Mouse (Mus musculus) MEL (cell line): ENCODE data around the gene Rps5. TPM values are rescaled to one million over a fixed set of nuclear protein-coding genes. Genes with fewer than 3 reads are reported as not detected.
A peak's percentile ranks its signal among the peaks of the same experiment; 100 is the strongest.
"Not testable (repeated sequence)": the region's sequence is repeated elsewhere in the genome, so short reads cannot be mapped to it uniquely, and the experiment has no call there.

ENCODE experiments used
- DNase-seq: peaks from one replicate; pipeline ENCODE4 v3.0.0; 2011; ENCODE audit warnings: low read depth, low spot score
- H3K27ac ChIP-seq: 2 replicates; pipeline ENCODE4 v1.5.1; 2012; ENCODE audit warnings: low read depth, mild to moderate bottlenecking, control low read depth, low read length, moderate library complexity; ENCODE audit not compliant: control insufficient read depth
- H3K27me3 ChIP-seq, 2 experiments: fragments of 150-350 bp in 1 of 2; sonication (generic) in 1 of 2; 2 replicates each; pipeline ENCODE4 v1.6.1; 2012; ENCODE audit warnings: low read length in 2 of 2, mild to moderate bottlenecking in 2 of 2, improper control_type of control experiment in 1 of 2, moderate library complexity in 1 of 2; ENCODE audit not compliant: insufficient read depth in 2 of 2, control insufficient read depth in 1 of 2
- H3K36me3 ChIP-seq, 2 experiments: 2 replicates each; pipeline ENCODE4 v1.6.1; 2012 to 2014; ENCODE audit warnings: low read length in 2 of 2, improper control_type of control experiment in 1 of 2, inconsistent platforms in 1 of 2, mild to moderate bottlenecking in 1 of 2; ENCODE audit not compliant: insufficient read depth in 2 of 2, control insufficient read depth in 1 of 2
- H3K4me1 ChIP-seq, 2 experiments: fragments of 150-350 bp in 1 of 2; sonication (generic) in 1 of 2; 2 replicates each; pipeline ENCODE4 v1.6.1; 2012; ENCODE audit warnings: low read length in 2 of 2, improper control_type of control experiment in 1 of 2, mild to moderate bottlenecking in 1 of 2; ENCODE audit not compliant: insufficient read depth in 2 of 2, control insufficient read depth in 1 of 2
- H3K4me3 ChIP-seq, 2 experiments: fragments of 150-350 bp in 1 of 2; sonication (generic) in 1 of 2; 2 replicates each; pipeline ENCODE4 v1.5.1; 2012; ENCODE audit warnings: low read depth in 2 of 2, low read length in 2 of 2, mild to moderate bottlenecking in 2 of 2, moderate library complexity in 2 of 2, control low read depth in 1 of 2, improper control_type of control experiment in 1 of 2; ENCODE audit not compliant: control insufficient read depth in 1 of 2, insufficient read depth in 1 of 2
- H3K79me2 ChIP-seq: 2 replicates; pipeline ENCODE4 v1.6.1; 2012; ENCODE audit warnings: mild to moderate bottlenecking, low read length, moderate library complexity; ENCODE audit not compliant: control insufficient read depth, poor library complexity, insufficient read depth
- H3K9ac ChIP-seq: 2 replicates; pipeline ENCODE4 v1.6.1; 2012; ENCODE audit warnings: low read depth, mild to moderate bottlenecking, control low read depth, low read length, moderate library complexity; ENCODE audit not compliant: control insufficient read depth, poor library complexity, severe bottlenecking
- H3K9me3 ChIP-seq: fragments of 150-350 bp; sonication (generic); replicated peaks from 2 replicates; pipeline ENCODE4 v1.6.1; 2012; ENCODE audit warnings: mild to moderate bottlenecking, low read length, improper control_type of control experiment, moderate library complexity; ENCODE audit not compliant: insufficient read depth
- CHD2 ChIP-seq: IDR thresholded peaks from 2 replicates; pipeline ENCODE4 v1.6.1; 2011; ENCODE audit warnings: low read length, improper control_type of control experiment
- CTCF ChIP-seq, 3 experiments: IDR thresholded peaks in 2 of 3; conservative IDR thresholded peaks in 1 of 3; 2 replicates each; pipeline ENCODE4 v1.5.1; 2011 to 2012; ENCODE audit warnings: low read length in 3 of 3, low read depth in 2 of 3, mild to moderate bottlenecking in 2 of 3, improper control_type of control experiment in 1 of 3, inconsistent platforms in 1 of 3, mixed read lengths in 1 of 3, moderate library complexity in 1 of 3; ENCODE audit not compliant: control insufficient read depth in 1 of 3, insufficient read depth in 1 of 3, poor library complexity in 1 of 3, severe bottlenecking in 1 of 3
- E2F4 ChIP-seq: IDR thresholded peaks from 2 replicates; pipeline ENCODE4 v1.6.1; 2011; ENCODE audit warnings: low read depth, low read length, improper control_type of control experiment, borderline replicate concordance
- ETS1 ChIP-seq: IDR thresholded peaks from 2 replicates; pipeline ENCODE4 v1.6.1; 2012; ENCODE audit warnings: low read depth, mild to moderate bottlenecking, inconsistent platforms, low read length, improper control_type of control experiment, moderate library complexity
- GABPA ChIP-seq: IDR thresholded peaks from 2 replicates; pipeline ENCODE4 v1.6.1; 2012; ENCODE audit warnings: low read depth, mild to moderate bottlenecking, inconsistent platforms, low read length, improper control_type of control experiment, moderate library complexity
- JUND ChIP-seq: IDR thresholded peaks from 2 replicates; pipeline ENCODE4 v1.6.1; 2011; ENCODE audit warnings: low read depth, mild to moderate bottlenecking, improper control_type of control experiment, low read length
- POLR2AphosphoS5 ChIP-seq: IDR thresholded peaks from 2 replicates; pipeline ENCODE4 v1.6.1; 2012; ENCODE audit warnings: low read depth, borderline replicate concordance, mild to moderate bottlenecking, inconsistent platforms, low read length, moderate library complexity, mixed read lengths
- RAD21 ChIP-seq: IDR thresholded peaks from 2 replicates; pipeline ENCODE4 v1.6.1; 2011; ENCODE audit warnings: mild to moderate bottlenecking, low read depth, low read length, improper control_type of control experiment
- SIN3A ChIP-seq: IDR thresholded peaks from 2 replicates; pipeline ENCODE4 v1.6.1; 2012; ENCODE audit warnings: low read length, improper control_type of control experiment, inconsistent platforms
- SMC3 ChIP-seq: IDR thresholded peaks from 2 replicates; pipeline ENCODE4 v1.6.1; 2011; ENCODE audit warnings: low read depth, low read length, improper control_type of control experiment
- USF1 ChIP-seq: IDR thresholded peaks from 2 replicates; pipeline ENCODE4 v1.6.1; 2014; ENCODE audit warnings: low read depth, mild to moderate bottlenecking, inconsistent platforms, low read length, improper control_type of control experiment, moderate library complexity
- USF2 ChIP-seq, 2 experiments: IDR thresholded peaks; 2 replicates each; pipeline ENCODE4 v1.6.1; 2011 to 2012; ENCODE audit warnings: improper control_type of control experiment in 2 of 2, low read length in 2 of 2, borderline replicate concordance in 1 of 2, inconsistent platforms in 1 of 2, low read depth in 1 of 2, mild to moderate bottlenecking in 1 of 2; ENCODE audit not compliant: insufficient read depth in 1 of 2
- ZC3H11A ChIP-seq: IDR thresholded peaks from 2 replicates; pipeline ENCODE4 v1.6.1; 2012; ENCODE audit warnings: low read depth, mild to moderate bottlenecking, inconsistent platforms, low read length, improper control_type of control experiment
- ZMIZ1 ChIP-seq: IDR thresholded peaks from 2 replicates; pipeline ENCODE4 v1.6.1; 2012; ENCODE audit warnings: low read depth, mild to moderate bottlenecking, inconsistent platforms, low read length, improper control_type of control experiment, moderate library complexity
- polyA plus RNA-seq, 2 experiments: library from polyadenylated mRNA; stranded (reverse) in 1 of 2; unstranded in 1 of 2; fragments of >175 nt in 1 of 2; fragments of >200 nt in 1 of 2; gene quantifications; 2 replicates each; pipeline versions ENCODE4 v1.2.1 to v1.2.4; 2012; ENCODE audit warnings: low replicate concordance in 2 of 2, low read depth in 1 of 2; ENCODE audit not compliant: insufficient read length in 2 of 2, insufficient read depth in 1 of 2, missing spikeins in 1 of 2
- total RNA-seq: library from RNA; depleted of rRNA; stranded (reverse); fragments of 300-350 nt; gene quantifications from 2 replicates; pipeline ENCODE4 v1.2.3, GENCODE M21; 2012

Rps5 gene
- total and polyA plus RNA-seq, 3 experiments, result 960 to 4,196 (median 2,915) TPM

DNA sequence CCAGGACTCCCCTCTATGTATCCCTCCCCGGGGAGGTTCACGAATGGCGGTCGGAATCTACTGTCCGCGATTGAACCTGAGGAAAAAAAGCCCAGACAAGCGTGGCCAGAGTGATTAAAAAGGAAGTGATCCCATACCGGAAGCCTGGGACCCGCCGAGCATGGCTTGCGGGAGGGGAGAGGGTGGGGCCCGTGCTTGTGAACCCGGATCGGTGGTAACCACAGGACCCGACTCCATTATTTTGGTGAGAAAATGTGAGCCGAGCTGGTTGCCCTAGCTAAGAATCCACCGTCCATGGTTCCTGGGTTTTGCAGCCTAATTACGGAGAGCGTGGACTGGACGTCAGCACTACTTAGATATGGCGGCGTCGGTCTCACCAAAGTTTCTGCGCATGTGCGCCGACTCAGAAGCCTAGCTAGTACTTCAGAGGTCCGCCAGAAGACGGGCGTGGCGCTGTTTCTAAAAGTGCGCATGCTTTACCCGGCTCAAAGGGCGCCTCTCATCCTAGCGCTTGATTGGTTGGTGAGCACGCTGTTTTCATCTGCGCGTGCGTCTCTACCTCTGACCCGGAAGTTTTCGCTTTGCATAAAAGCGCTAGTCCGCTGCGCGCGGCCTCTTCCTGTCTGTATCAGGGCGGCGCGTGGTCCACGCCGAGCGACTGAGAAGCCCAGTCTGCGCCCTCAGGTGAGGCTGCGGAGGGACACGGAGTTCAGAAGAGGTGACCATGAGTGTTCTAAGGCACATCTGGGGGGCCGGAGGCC lies at the start of gene Rps5 (continued):
- peak; percentile 93 for TF ChIP-seq ZMIZ1
- peak; percentile 29; the same call in 1 of the 2 replicates for TF ChIP-seq ETS1
- no peak for TF ChIP-seq USF1
- no peak for TF ChIP-seq USF2 (IDR thresholded peaks at IDR 0.05; ENCODE audit: borderline replicate concordance in 1 of 2, insufficient read depth in 1 of 2, low read depth in 1 of 2, low read length in 2 of 2)
- TF ChIP-seq, all 39 proteins: peak for 22

DNA sequence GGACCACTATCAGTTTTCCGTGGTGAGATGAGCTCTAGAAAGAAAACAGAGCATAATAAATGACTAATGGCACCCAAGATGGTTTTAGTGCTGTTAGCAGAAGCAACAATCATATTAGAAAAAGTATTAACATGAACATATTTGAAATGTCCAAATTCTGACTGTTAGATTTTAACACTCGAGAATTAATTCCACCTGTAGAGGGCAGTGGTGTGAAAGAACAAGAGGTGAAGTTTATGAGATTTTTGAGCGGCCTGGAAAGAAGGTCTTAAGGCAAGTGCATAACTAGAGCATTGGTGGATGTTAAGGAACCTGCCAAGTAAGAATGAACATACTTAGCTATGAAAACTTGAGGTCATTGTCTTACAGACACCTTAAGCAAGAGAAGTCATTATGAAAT lies 47.8 kb upstream of the Rps5 start:
- TF ChIP-seq CTCF (IDR thresholded peaks at IDR 0.05 in 2 of 3, conservative IDR thresholded peaks at IDR 0.05 in 1 of 3; ENCODE audit: control insufficient read depth in 1 of 3, insufficient read depth in 1 of 3, low read depth in 2 of 3, low read length in 3 of 3, poor library complexity in 1 of 3, severe bottlenecking in 1 of 3), result peak in 2 of 3 experiments; percentile 27 to 65; a peak in 4 of 6 replicates
- no peak for TF ChIP-seq POLR2AphosphoS5
- TF ChIP-seq SMC3, result peak; percentile 54
- no peak for TF ChIP-seq E2F4
- no peak for TF ChIP-seq CHD2
- TF ChIP-seq ZC3H11A, result peak; percentile 30; the same call in 1 of the 2 replicates
- peak; percentile 67 for TF ChIP-seq RAD21
- TF ChIP-seq GABPA, result no peak
- TF ChIP-seq, all 39 proteins: peak for 4

DNA sequence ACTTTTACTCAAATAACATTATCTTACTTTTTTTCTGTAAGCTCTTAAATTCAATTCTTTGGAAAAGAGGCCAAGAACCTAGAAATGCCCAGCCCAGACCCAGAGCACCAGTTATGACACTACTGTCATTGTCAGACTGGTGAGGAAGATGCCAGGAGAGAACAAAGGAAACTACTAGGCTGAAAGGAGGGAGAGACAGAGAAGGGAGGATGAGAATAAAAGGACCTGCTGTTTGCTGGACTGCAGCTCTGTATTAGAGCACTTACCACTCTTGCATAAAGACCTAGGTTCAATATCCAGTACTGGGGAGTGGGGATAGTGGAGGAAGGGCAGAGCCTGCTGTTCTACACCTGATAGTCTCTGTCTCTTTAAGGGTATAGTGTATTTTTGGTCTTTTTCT lies 42.1 kb upstream of the Rps5 start:
- Histone ChIP-seq H3K4me3 (no peak overlapping the region), H3K27me3 (no peaks in the 10 kb centered on the region), H3K79me2 (no peaks in the 10 kb centered on the region; the same call in 1 of the 2 replicates), H3K27ac (no peak overlapping the region), H3K9me3 (no peaks in the 10 kb centered on the region), H3K4me1 (no peaks in the 10 kb centered on the region; a peak in 2 of 4 replicates), H3K9ac (no peak overlapping the region), H3K36me3 (no peaks in the 10 kb centered on the region)
- no peak for DNase-seq
- no peak for TF ChIP-seq SMC3
- TF ChIP-seq SIN3A, result no peak
- TF ChIP-seq CHD2, result no peak
- TF ChIP-seq JUND, result no peak

More for the DNA sequence above, 47.8 kb upstream of the Rps5 start:
- H3K9ac ChIP-seq, result no peak overlapping the region
- peak; percentile 68 for DNase-seq
- H3K9me3 ChIP-seq, result no peaks in the 10 kb centered on the region
- no peaks in the 10 kb centered on the region; the same call in 1 of the 2 replicates for H3K79me2 ChIP-seq
- no peak overlapping the region for H3K4me3 ChIP-seq
- H3K27me3 ChIP-seq, result no peaks in the 10 kb centered on the region
- H3K27ac ChIP-seq, result no peak overlapping the region
- H3K36me3 ChIP-seq, result no peaks in the 10 kb centered on the region
- H3K4me1 ChIP-seq, result no peaks in the 10 kb centered on the region

DNA sequence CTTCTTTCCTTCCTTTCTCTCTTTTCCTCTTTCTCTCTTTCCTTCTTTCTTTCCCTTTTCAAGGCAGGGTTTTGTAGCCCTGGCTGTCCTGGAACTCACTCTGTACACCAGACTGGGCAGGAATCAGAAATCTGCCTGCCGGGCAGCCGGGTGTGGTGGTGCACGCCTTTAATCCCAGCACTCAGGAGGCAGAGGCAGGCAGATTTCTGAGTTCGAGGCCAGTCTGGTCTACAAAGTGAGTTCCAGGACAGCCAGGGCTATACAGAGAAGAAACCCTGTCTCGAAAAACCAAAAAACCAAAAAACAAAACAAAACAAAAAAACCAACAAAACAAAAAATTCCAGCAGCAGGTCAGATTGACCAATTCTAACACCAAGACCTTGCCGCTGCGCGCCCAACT lies 41.6 kb upstream of the Rps5 start:
- H3K4me3 ChIP-seq, result peak overlapping the region; percentile 47 to 85; a peak in 3 of 4 replicates
- H3K27ac ChIP-seq, H3K36me3 ChIP-seq, H3K4me1 ChIP-seq, H3K79me2 ChIP-seq, DNase-seq, H3K27me3 ChIP-seq, H3K9me3 ChIP-seq: not testable (repeated sequence)
- peak overlapping the region; percentile 31; the same call in 1 of the 2 replicates for H3K9ac ChIP-seq
